Mouse (Mus musculus) embryonic fibroblast, embryonic 13.5 days (primary cell): ENCODE measurements around the gene Olfr642.

Source experiments
- CTCF ChIP-seq: IDR thresholded peaks from 2 replicates; pipeline ENCODE4 v1.5.1; 2011; ENCODE audit warnings: mild to moderate bottlenecking, control low read depth, low read length, moderate library complexity, borderline replicate concordance; ENCODE audit not compliant: insufficient read depth
- POLR2A ChIP-seq: IDR thresholded peaks from 2 replicates; pipeline ENCODE4 v1.6.1; 2011; ENCODE audit warnings: low read depth, mild to moderate bottlenecking, control low read depth, low read length, moderate library complexity

GRCm38 (mm10) chr7:104085365-104085764, 32.9 kb upstream of the Olfr642 start, which contains the start of gene Olfr645:
- no peak for TF ChIP-seq POLR2A
- no peak for TF ChIP-seq CTCF
